Mouse (Mus musculus) limb, embryonic 15.5 days (tissue): ENCODE data around the gene Mprip. TPM values are rescaled to one million over a fixed set of nuclear protein-coding genes. Genes with fewer than 3 reads are reported as not detected.
A peak's percentile ranks its signal among the peaks of the same experiment; 100 is the strongest.

Experiments used
- ATAC-seq: fragments of 200-750 bp; cut with Nextera tagmentation; 2 replicates; pipeline ENCODE4 v1.8.0; 2017; ENCODE audit warnings: low read depth, moderate TSS enrichment; ENCODE audit not compliant: insufficient number of reproducible peaks, low FRiP score, low TSS enrichment
- H3K27ac ChIP-seq: fragments of 300-500 bp; sonication (generic); 2 replicates; pipeline ENCODE4 v1.5.1; 2015; ENCODE audit warnings: moderate library complexity, mild to moderate bottlenecking, inconsistent platforms
- H3K27me3 ChIP-seq: fragments of 300-500 bp; sonication (generic); 2 replicates; pipeline ENCODE4 v1.6.1; 2015; ENCODE audit warnings: inconsistent platforms
- H3K36me3 ChIP-seq: fragments of 300-500 bp; sonication (generic); 2 replicates; pipeline ENCODE4 v1.6.1; 2015; ENCODE audit warnings: inconsistent platforms
- H3K4me1 ChIP-seq: fragments of 300-500 bp; sonication (generic); 2 replicates; pipeline ENCODE4 v1.6.1; 2015; ENCODE audit warnings: inconsistent platforms
- H3K4me2 ChIP-seq: fragments of 300-500 bp; sonication (generic); 2 replicates; pipeline ENCODE4 v1.6.1; 2015; ENCODE audit warnings: mild to moderate bottlenecking, inconsistent platforms
- H3K4me3 ChIP-seq: fragments of 300-500 bp; sonication (generic); 2 replicates; pipeline ENCODE4 v1.5.1; 2015; ENCODE audit warnings: mild to moderate bottlenecking, inconsistent platforms
- H3K9ac ChIP-seq: fragments of 300-500 bp; sonication (generic); 2 replicates; pipeline ENCODE4 v1.6.1; 2015; ENCODE audit warnings: inconsistent platforms
- H3K9me3 ChIP-seq: fragments of 300-500 bp; sonication (generic); 2 replicates; pipeline ENCODE4 v1.6.1; 2016; ENCODE audit warnings: inconsistent platforms
- WGBS: fragments of 180-500 bp; shearing (Covaris S2); methylation state at CpG from one replicate; pipeline ENCODE4 v1.1.7; 2015; 5-methylcytosine and 5-hydroxymethylcytosine counted together
- polyA plus RNA-seq: library from polyadenylated mRNA; unstranded; fragments of >200 nt; fragmentation: Nextera tagmentation; extraction: Ambion mirVana; gene quantifications from 2 replicates; pipeline ENCODE4 v1.2.1, GENCODE M21; 2015

Mprip gene
- polyA plus RNA-seq, 1 experiment from 2014 or later = 55.4 TPM

DNA sequence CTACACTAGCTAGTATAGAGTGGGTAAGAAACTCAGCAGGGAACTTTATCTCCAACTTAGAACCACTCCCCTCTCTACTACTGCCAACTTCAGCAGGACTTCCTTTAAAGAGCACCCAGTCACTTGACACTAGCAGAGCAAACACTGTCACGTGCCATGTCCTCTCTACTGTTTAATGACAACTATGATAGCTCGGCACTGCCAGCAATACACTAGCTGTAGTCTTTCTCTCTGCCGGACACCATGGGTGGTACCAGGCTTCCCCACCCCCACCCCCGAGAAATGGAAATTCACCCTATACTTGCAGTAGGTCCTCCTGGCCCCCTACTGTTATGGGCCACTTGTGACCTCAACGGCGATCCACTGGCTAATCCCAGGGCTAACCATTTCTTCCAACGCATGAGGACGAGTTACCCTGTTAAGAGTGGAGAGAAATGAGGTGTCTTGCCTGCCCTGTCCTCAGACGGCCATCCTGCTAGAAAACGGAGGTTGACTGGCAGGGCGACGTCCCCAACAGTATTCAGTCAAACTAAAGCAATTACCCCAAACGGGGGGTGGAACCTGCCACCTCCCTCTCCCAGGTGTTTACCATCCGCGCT, 148.1 kb downstream of the Mprip start:
- Histone ChIP-seq H3K9ac (peak overlapping the region; percentile 91), H3K4me1 (peaks cover 19% of the 10 kb centered on the region), H3K9me3 (no peaks in the 10 kb centered on the region), H3K36me3 (peaks cover 36% of the 10 kb centered on the region), H3K27ac (peak overlapping the region; percentile 98), H3K27me3 (no peaks in the 10 kb centered on the region), H3K4me2 (peak overlapping the region; percentile 72), H3K4me3 (peak overlapping the region; percentile 92)
- no peak for ATAC-seq
- WGBS = under 1% methylated on average over 15 of the region's 15 CpGs

DNA sequence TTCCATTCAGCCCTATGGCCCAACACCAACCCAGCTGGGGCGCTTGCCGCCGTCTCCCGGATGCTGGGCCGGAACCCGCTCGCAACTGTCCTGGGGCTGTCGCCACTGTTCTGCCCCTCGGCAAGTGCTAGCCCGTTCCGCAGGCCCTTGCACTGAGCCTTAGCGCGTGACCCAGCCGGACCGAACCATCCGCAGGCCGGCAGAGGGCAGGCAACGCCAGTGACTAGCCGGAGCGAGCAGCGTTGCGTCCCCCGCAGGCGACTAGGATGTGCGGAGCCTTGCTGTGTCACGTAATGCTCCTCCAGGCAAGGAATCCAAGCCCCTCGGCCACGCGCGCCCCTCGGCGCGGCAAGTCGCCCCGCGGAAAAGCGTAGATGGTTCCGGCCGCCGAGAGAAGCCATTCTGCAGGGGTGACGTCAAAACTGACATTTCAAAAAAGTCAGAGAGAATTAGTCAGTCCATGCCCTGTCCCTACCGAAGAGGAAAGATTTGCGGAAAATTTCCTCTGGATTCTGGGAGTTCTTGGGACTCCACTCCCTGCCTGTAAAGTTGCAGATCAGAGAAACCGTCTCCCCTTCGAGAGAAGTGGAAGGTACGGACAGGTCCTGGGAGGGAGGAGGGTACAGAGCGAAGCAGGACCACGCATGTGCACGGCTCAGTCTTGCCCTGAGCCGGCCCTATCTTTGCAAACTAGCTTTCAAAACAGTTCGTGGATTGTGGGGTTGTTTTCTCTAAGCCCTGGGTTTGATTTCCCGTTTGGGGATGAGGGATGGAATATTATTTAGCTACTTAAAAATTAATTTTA, 148.8 kb downstream of the Mprip start, which contains the start of gene Flcn:
Gene Flcn, minus strand, starts transcription at position 347 of the 805 bp plus-strand sequence.
- Histone ChIP-seq H3K9ac (peak within 1 kb of the TSS; percentile 91), H3K4me1 (peaks cover 19% of the 10 kb centered on the region), H3K27me3 (no peaks in the 10 kb centered on the region), H3K4me2 (peak within 1 kb of the TSS; percentile 72), H3K9me3 (no peaks in the 10 kb centered on the region), H3K4me3 (peak within 1 kb of the TSS; percentile 92), H3K27ac (peak within 1 kb of the TSS; percentile 98), H3K36me3 (peaks cover 29% of the 10 kb centered on the region)
- under 1% methylated on average over 52 of the region's 52 CpGs for WGBS
- peak; percentile 91 for ATAC-seq

GRCm38 (mm10) chr11:59810480-59811158, 149.5 kb downstream of the Mprip start:
- Histone ChIP-seq H3K4me2 (peak overlapping the region; percentile 72), H3K9me3 (no peaks in the 10 kb centered on the region), H3K27ac (peak overlapping the region; percentile 98), H3K4me1 (peaks cover 19% of the 10 kb centered on the region), H3K27me3 (no peaks in the 10 kb centered on the region), H3K4me3 (peak overlapping the region; percentile 92), H3K36me3 (peaks cover 24% of the 10 kb centered on the region), H3K9ac (peak overlapping the region; percentile 91; the same call in 1 of the 2 replicates)
- no peak for ATAC-seq
- WGBS = 61% methylated on average over 14 of the region's 14 CpGs

DNA sequence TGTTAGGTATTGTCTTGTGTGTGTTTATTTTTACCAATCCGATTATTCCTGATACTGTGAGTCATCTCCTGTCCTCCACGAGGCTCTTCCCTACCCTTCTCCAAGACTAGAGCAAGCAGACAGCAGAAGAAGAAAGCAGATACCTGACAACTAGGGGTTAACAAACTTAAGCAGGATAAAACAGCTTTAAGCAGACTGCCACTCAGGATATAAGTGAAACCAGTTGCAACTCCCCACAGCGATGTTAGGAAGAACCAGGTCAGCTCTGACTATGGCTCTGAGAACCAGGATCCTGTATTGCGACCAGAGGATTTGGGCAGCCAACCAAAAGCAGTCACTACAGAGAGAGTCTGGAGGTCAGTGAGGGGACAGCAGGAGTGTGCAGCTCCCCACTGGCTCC, 150.1 kb downstream of the Mprip start:
- no peak overlapping the region for H3K9ac ChIP-seq
- no peak overlapping the region for H3K4me2 ChIP-seq

GRCm38 (mm10) chr11:59813276-59813675, 152.2 kb downstream of the Mprip start:
- ATAC-seq = no peak

More for the DNA sequence above, 150.1 kb downstream of the Mprip start:
- H3K9me3 ChIP-seq = no peaks in the 10 kb centered on the region
- peaks cover 19% of the 10 kb centered on the region for H3K4me1 ChIP-seq
- WGBS = 47% methylated on average over 4 of the region's 4 CpGs
- no peak for ATAC-seq
- peak overlapping the region; percentile 38; the same call in 1 of the 2 replicates for H3K27ac ChIP-seq
- H3K36me3 ChIP-seq = peaks cover 22% of the 10 kb centered on the region
- no peaks in the 10 kb centered on the region for H3K27me3 ChIP-seq
- no peak overlapping the region; the same call in 1 of the 2 replicates for H3K4me3 ChIP-seq

DNA sequence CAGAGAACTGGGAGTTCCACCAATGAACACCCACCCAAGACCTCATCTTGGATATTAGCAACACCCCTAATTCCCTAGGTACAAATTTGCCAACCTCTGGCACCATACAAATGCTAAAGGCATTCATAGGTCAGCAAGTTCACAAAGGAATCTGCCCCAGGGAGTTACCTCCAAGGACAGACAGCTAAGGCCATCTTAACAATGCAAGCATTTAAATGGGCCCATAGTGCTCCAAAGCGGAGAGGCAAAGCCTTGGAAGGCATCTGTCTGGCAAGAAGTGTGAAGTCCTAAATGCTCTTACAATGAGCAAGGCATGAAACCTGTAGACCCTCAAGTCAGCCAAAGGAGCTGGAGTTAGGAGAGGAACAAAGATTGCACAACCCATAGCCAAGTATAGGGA, 153.2 kb downstream of the Mprip start:
- Histone ChIP-seq H3K9me3 (no peaks in the 10 kb centered on the region), H3K27me3 (no peaks in the 10 kb centered on the region), H3K9ac (no peak overlapping the region), H3K4me2 (no peak overlapping the region), H3K36me3 (peaks cover 36% of the 10 kb centered on the region), H3K27ac (no peak overlapping the region), H3K4me3 (no peak overlapping the region), H3K4me1 (peaks cover 6% of the 10 kb centered on the region; the same call in 1 of the 2 replicates)
- ATAC-seq = no peak
- WGBS = 90% methylated on average over 1 of the region's 1 CpGs

More at GRCm38 (mm10) chr11:59813276-59813675, 152.2 kb downstream of the Mprip start:
- Histone ChIP-seq H3K36me3 (peaks cover 25% of the 10 kb centered on the region), H3K27me3 (no peaks in the 10 kb centered on the region), H3K9me3 (no peaks in the 10 kb centered on the region), H3K9ac (no peak overlapping the region), H3K4me3 (no peak overlapping the region), H3K27ac (no peak overlapping the region), H3K4me1 (peaks cover 15% of the 10 kb centered on the region), H3K4me2 (no peak overlapping the region)
- 43% methylated on average over 3 of the region's 3 CpGs for WGBS

GRCm38 (mm10) chr11:59814936-59815335, 153.8 kb downstream of the Mprip start:
- no peaks in the 10 kb centered on the region for H3K27me3 ChIP-seq
- no peak overlapping the region for H3K4me2 ChIP-seq
- peaks cover 41% of the 10 kb centered on the region for H3K36me3 ChIP-seq
- 77% methylated on average over 6 of the region's 6 CpGs for WGBS
- H3K4me1 ChIP-seq = peaks cover 6% of the 10 kb centered on the region; the same call in 1 of the 2 replicates
- ATAC-seq = no peak
- H3K9ac ChIP-seq = no peak overlapping the region
- no peak overlapping the region for H3K4me3 ChIP-seq
- H3K27ac ChIP-seq = no peak overlapping the region
- no peaks in the 10 kb centered on the region for H3K9me3 ChIP-seq

- Histone ChIP-seq H3K9ac (no peak overlapping the region), H3K4me3 (no peak overlapping the region), H3K36me3 (peaks cover 47% of the 10 kb centered on the region), H3K4me2 (no peak overlapping the region), H3K27ac (no peak overlapping the region), H3K4me1 (peaks cover 6% of the 10 kb centered on the region; the same call in 1 of the 2 replicates), H3K9me3 (no peaks in the 10 kb centered on the region), H3K27me3 (no peaks in the 10 kb centered on the region)
- WGBS = 87% methylated on average over 6 of the region's 6 CpGs
- no peak for ATAC-seq
Measured at GRCm38 (mm10) chr11:59815482-59816065, 154.5 kb downstream of the Mprip start.

GRCm38 (mm10) chr11:59817916-59818315, 156.8 kb downstream of the Mprip start:
- peaks cover 68% of the 10 kb centered on the region for H3K36me3 ChIP-seq
- no peak overlapping the region for H3K9ac ChIP-seq
- no peaks in the 10 kb centered on the region for H3K9me3 ChIP-seq
- H3K4me3 ChIP-seq = no peak overlapping the region
- H3K27me3 ChIP-seq = no peaks in the 10 kb centered on the region
- no peak overlapping the region for H3K27ac ChIP-seq
- 99% methylated on average over 3 of the region's 3 CpGs for WGBS
- no peak overlapping the region for H3K4me2 ChIP-seq
- no peak for ATAC-seq
- no peaks in the 10 kb centered on the region for H3K4me1 ChIP-seq

GRCm38 (mm10) chr11:59821625-59822024, 160.5 kb downstream of the Mprip start:
- no peaks in the 10 kb centered on the region for H3K9me3 ChIP-seq
- no peak for ATAC-seq
- H3K27me3 ChIP-seq = no peaks in the 10 kb centered on the region
- no peak overlapping the region for H3K4me2 ChIP-seq
- H3K27ac ChIP-seq = no peak overlapping the region
- H3K4me3 ChIP-seq = no peak overlapping the region
- 91% methylated on average over 3 of the region's 3 CpGs for WGBS
- H3K4me1 ChIP-seq = no peaks in the 10 kb centered on the region
- no peak overlapping the region for H3K9ac ChIP-seq
- H3K36me3 ChIP-seq = peaks cover 94% of the 10 kb centered on the region
